Mouse (Mus musculus) kidney, adult 2 months (tissue): Measurements from ENCODE around the gene Polk.
A peak's percentile ranks its signal among the peaks of the same experiment; 100 is the strongest.

ENCODE experiments used
- CTCF ChIP-seq: fragments of 200-500 bp; conservative IDR thresholded peaks from 2 replicates; pipeline ENCODE4 v1.5.1; 2011; ENCODE audit warnings: low read depth, mild to moderate bottlenecking, control low read depth, low read length, moderate library complexity, mixed read lengths; ENCODE audit not compliant: insufficient read depth, insufficient read length
- POLR2A ChIP-seq: fragments of 200-500 bp; IDR thresholded peaks from one replicate; pipeline ENCODE4 v1.6.1; 2011; ENCODE audit warnings: low read depth, low read length, control low read depth

- TF ChIP-seq CTCF: 0 out of 2 replicates have a peak, but pooled peaks have one; percentile 18
- TF ChIP-seq POLR2A: no peak
These were observed 106.6 kb downstream of the Polk start for GRCm38 (mm10) chr13:96435793-96436192.
